Mouse (Mus musculus) intestine, embryonic 14.5 days (tissue): ENCODE measurements around the gene Bsnd. TPM values are rescaled to one million over a fixed set of nuclear protein-coding genes. Genes with fewer than 3 reads are reported as not detected.

Experiments
- ATAC-seq: fragments of 200-750 bp; cut with Nextera tagmentation; replicated peaks from 2 replicates; pipeline ENCODE4 v1.8.0; 2017; ENCODE audit warnings: low read depth, moderate number of reproducible peaks, moderate TSS enrichment, moderate library complexity; ENCODE audit not compliant: low FRiP score, low TSS enrichment
- DNase-seq: peaks from one replicate; pipeline ENCODE4 v3.0.0-alpha.2; 2018; ENCODE audit warnings: low spot score
- H3K27ac ChIP-seq: fragments of 300-500 bp; sonication (generic); 2 replicates; pipeline ENCODE4 v1.5.1; 2014; ENCODE audit warnings: low read depth, mild to moderate bottlenecking, control low read depth
- H3K27me3 ChIP-seq: fragments of 300-500 bp; sonication (generic); replicated peaks from 2 replicates; pipeline ENCODE4 v1.6.1; 2014; ENCODE audit warnings: low read length, control low read depth; ENCODE audit not compliant: control insufficient read depth, insufficient read depth
- H3K36me3 ChIP-seq: fragments of 300-500 bp; sonication (generic); 2 replicates; pipeline ENCODE4 v1.6.1; 2014; ENCODE audit warnings: low read length, control low read depth; ENCODE audit not compliant: control insufficient read depth, insufficient read depth
- H3K4me1 ChIP-seq: fragments of 300-500 bp; sonication (generic); replicated peaks from 2 replicates; pipeline ENCODE4 v1.6.1; 2014; ENCODE audit warnings: low read length, control low read depth, mixed read lengths; ENCODE audit not compliant: control insufficient read depth, insufficient read depth
- H3K4me2 ChIP-seq: fragments of 300-500 bp; sonication (generic); 2 replicates; pipeline ENCODE4 v1.6.1; 2014; ENCODE audit warnings: low read length
- H3K4me3 ChIP-seq: fragments of 300-500 bp; sonication (generic); 2 replicates; pipeline ENCODE4 v1.5.1; 2014; ENCODE audit warnings: low read depth, low read length, control low read depth, mixed read lengths
- H3K9ac ChIP-seq: fragments of 300-500 bp; sonication (generic); 2 replicates; pipeline ENCODE4 v1.6.1; 2014; ENCODE audit warnings: mild to moderate bottlenecking, low read length
- H3K9me3 ChIP-seq: fragments of 300-500 bp; sonication (generic); 2 replicates; pipeline ENCODE4 v1.6.1; 2016; ENCODE audit warnings: low read length, control low read depth; ENCODE audit not compliant: control insufficient read depth
- WGBS: fragments of 180-500 bp; shearing (Covaris S2); extraction: QIAGEN DNeasy Blood & Tissue Kit; methylation state at CpG from one replicate; pipeline ENCODE4 v1.1.7; 2014; 5-methylcytosine and 5-hydroxymethylcytosine counted together
- polyA plus RNA-seq: library from polyadenylated mRNA; unstranded; fragments of >200 nt; fragmentation: Nextera tagmentation; extraction: Ambion mirVana; gene quantifications from 2 replicates; pipeline ENCODE4 v1.2.1, GENCODE M21; 2014

The Bsnd gene
- polyA plus RNA-seq, 1 experiment from 2014 or later = not detected

GRCm38 (mm10) chr4:106452401-106452800 is 39.7 kb downstream of the Bsnd start:
- ATAC-seq (no peak), DNase-seq (no peak)
- no peaks in the 10 kb centered on the region for H3K9me3 ChIP-seq
- peaks cover 13% of the 10 kb centered on the region; the same call in 1 of the 2 replicates for H3K36me3 ChIP-seq
- 73% methylated on average over 7 of the region's 7 CpGs for WGBS
- H3K4me2 ChIP-seq = no peak overlapping the region
- no peak overlapping the region for H3K4me3 ChIP-seq
- H3K4me1 ChIP-seq = no peaks in the 10 kb centered on the region
- H3K9ac ChIP-seq = no peak overlapping the region
- H3K27ac ChIP-seq = no peak overlapping the region
- no peaks in the 10 kb centered on the region for H3K27me3 ChIP-seq

GRCm38 (mm10) chr4:106449306-106449705 is 42.8 kb downstream of the Bsnd start:
- ATAC-seq (no peak), DNase-seq (no peak)
- 82% methylated on average over 8 of the region's 8 CpGs for WGBS
- H3K27me3 ChIP-seq = no peaks in the 10 kb centered on the region
- no peak overlapping the region for H3K4me3 ChIP-seq
- peaks cover 14% of the 10 kb centered on the region; the same call in 1 of the 2 replicates for H3K36me3 ChIP-seq
- no peak overlapping the region for H3K27ac ChIP-seq
- no peak overlapping the region for H3K4me2 ChIP-seq
- H3K4me1 ChIP-seq = no peaks in the 10 kb centered on the region
- no peaks in the 10 kb centered on the region for H3K9me3 ChIP-seq
- no peak overlapping the region for H3K9ac ChIP-seq

GRCm38 (mm10) chr4:106443182-106443581 is 48.9 kb downstream of the Bsnd start:
- Histone ChIP-seq H3K4me2 (no peak overlapping the region), H3K36me3 (peaks cover 58% of the 10 kb centered on the region), H3K27me3 (no peaks in the 10 kb centered on the region), H3K27ac (no peak overlapping the region), H3K4me3 (no peak overlapping the region), H3K9me3 (no peaks in the 10 kb centered on the region), H3K9ac (no peak overlapping the region), H3K4me1 (no peaks in the 10 kb centered on the region)
- no peak for ATAC-seq
- WGBS = 83% methylated on average over 6 of the region's 6 CpGs
- DNase-seq = no peak

- H3K36me3 ChIP-seq = peaks cover 91% of the 10 kb centered on the region
- H3K27ac ChIP-seq = no peak overlapping the region
- no peak overlapping the region for H3K4me2 ChIP-seq
- no peak overlapping the region for H3K9ac ChIP-seq
- no peaks in the 10 kb centered on the region for H3K9me3 ChIP-seq
- H3K27me3 ChIP-seq = no peaks in the 10 kb centered on the region
- no peak for DNase-seq
- no peak for ATAC-seq
- no peaks in the 10 kb centered on the region for H3K4me1 ChIP-seq
- 91% methylated on average over 5 of the region's 5 CpGs for WGBS
- H3K4me3 ChIP-seq = no peak overlapping the region
Observed at GRCm38 (mm10) chr4:106438763-106439162, 53.3 kb downstream of the Bsnd start.

GRCm38 (mm10) chr4:106437207-106437606 is 54.9 kb downstream of the Bsnd start:
- ATAC-seq = no peak
- peak; percentile 1 for DNase-seq
- no peak overlapping the region for H3K4me3 ChIP-seq
- no peaks in the 10 kb centered on the region for H3K4me1 ChIP-seq
- H3K4me2 ChIP-seq = no peak overlapping the region
- no peaks in the 10 kb centered on the region for H3K27me3 ChIP-seq
- H3K27ac ChIP-seq = no peak overlapping the region
- peaks cover 85% of the 10 kb centered on the region for H3K36me3 ChIP-seq
- no peaks in the 10 kb centered on the region for H3K9me3 ChIP-seq
- WGBS = 94% methylated on average over 5 of the region's 5 CpGs
- no peak overlapping the region for H3K9ac ChIP-seq

- Histone ChIP-seq H3K9me3 (no peaks in the 10 kb centered on the region), H3K9ac (no peak overlapping the region), H3K4me1 (no peaks in the 10 kb centered on the region), H3K4me3 (no peak overlapping the region), H3K4me2 (no peak overlapping the region), H3K27ac (no peak overlapping the region), H3K27me3 (no peaks in the 10 kb centered on the region), H3K36me3 (peaks cover 85% of the 10 kb centered on the region)
- ATAC-seq (no peak), DNase-seq (peak; percentile 53)
- WGBS = 65% methylated on average over 4 of the region's 4 CpGs
Observed at GRCm38 (mm10) chr4:106436475-106436874, 55.6 kb downstream of the Bsnd start.

- Histone ChIP-seq H3K36me3 (peaks cover 85% of the 10 kb centered on the region), H3K4me2 (no peak overlapping the region), H3K9me3 (no peaks in the 10 kb centered on the region), H3K27ac (no peak overlapping the region), H3K27me3 (no peaks in the 10 kb centered on the region), H3K9ac (no peak overlapping the region), H3K4me3 (no peak overlapping the region), H3K4me1 (no peaks in the 10 kb centered on the region)
- DNase-seq (no peak), ATAC-seq (no peak)
- WGBS = 87% methylated on average over 2 of the region's 2 CpGs
Observed at GRCm38 (mm10) chr4:106435426-106435825, 56.7 kb downstream of the Bsnd start.

Other genes starting within 250 kb of the Bsnd start
- gene Usp24, start 176.1 kb downstream of the Bsnd start, polyA plus RNA-seq = 12.4 and 14.0 TPM in 2 replicates
- 95.9 and 101 TPM in 2 replicates for gene Pcsk9, start 28.0 kb downstream of the Bsnd start, polyA plus RNA-seq
- gene Dhcr24, start 68.8 kb upstream of the Bsnd start, polyA plus RNA-seq = 30.4 and 38.2 TPM in 2 replicates
- gene Lexm, start 125.0 kb upstream of the Bsnd start, polyA plus RNA-seq = 0.39 TPM in 1 of 2 replicates, not detected in the other
- 1.1 and 2.0 TPM in 2 replicates for gene Ttc22, start 130.1 kb upstream of the Bsnd start, polyA plus RNA-seq
- 17.2 and 17.9 TPM in 2 replicates for gene Pars2, start 158.8 kb upstream of the Bsnd start, polyA plus RNA-seq
- 82.0 and 83.1 TPM in 2 replicates for gene Ttc4, start 186.7 kb upstream of the Bsnd start, polyA plus RNA-seq
- gene Mroh7, start 238.6 kb upstream of the Bsnd start, polyA plus RNA-seq = 0.15 and 0.34 TPM in 2 replicates
- gene Fam151a, start 241.6 kb upstream of the Bsnd start, polyA plus RNA-seq = 0.69 and 0.87 TPM in 2 replicates